Mouse (Mus musculus) forelimb bud, embryonic 11.5 days (tissue): ENCODE results near the gene Rsu1.

ENCODE experiments used
- DNase-seq: peaks from one replicate; pipeline ENCODE4 v3.0.0-alpha.2; 2012; ENCODE audit warnings: low read depth, low spot score

Rsu1 gene

DNA sequence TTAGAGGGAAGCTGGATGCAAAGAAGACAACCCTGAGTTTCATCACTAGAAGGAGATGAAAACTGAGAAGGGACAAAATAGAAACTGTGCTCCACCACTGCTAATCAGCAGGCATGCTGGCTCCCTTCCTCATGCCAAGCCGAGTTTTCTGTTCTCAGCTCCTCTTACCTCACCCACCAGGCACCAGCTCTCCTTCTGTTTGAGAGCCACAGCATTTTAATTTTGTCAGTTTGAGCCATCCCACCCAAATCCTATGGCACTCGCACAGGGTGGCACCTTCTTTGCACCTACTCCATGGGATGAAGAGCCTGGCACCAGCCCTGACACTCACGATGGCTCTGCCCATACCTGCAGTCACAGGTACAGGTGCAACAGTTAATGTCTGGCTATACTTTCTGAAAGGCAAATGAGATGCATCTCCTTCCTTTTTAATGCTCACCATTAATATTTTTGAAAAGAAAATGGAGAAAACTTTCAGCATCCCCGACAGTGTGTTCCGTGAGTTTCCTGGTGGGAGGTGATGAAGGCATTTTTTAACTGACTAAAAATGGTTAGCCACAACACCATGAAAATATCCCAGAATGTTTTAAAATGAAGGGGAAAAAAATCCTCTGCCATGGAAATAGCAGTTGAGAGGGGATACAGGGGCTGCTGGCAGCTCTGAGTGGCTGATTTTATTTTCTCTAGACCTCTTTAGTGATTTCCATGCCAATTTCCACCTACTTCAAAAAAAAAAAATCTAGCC, 210.6 kb downstream of the Rsu1 start:
- DNase-seq = no peak

GRCm38 (mm10) chr2:13048649-13049048, 222.6 kb downstream of the Rsu1 start:
- no peak for DNase-seq

GRCm38 (mm10) chr2:13044555-13044954, 226.7 kb downstream of the Rsu1 start:
- no peak for DNase-seq

DNA sequence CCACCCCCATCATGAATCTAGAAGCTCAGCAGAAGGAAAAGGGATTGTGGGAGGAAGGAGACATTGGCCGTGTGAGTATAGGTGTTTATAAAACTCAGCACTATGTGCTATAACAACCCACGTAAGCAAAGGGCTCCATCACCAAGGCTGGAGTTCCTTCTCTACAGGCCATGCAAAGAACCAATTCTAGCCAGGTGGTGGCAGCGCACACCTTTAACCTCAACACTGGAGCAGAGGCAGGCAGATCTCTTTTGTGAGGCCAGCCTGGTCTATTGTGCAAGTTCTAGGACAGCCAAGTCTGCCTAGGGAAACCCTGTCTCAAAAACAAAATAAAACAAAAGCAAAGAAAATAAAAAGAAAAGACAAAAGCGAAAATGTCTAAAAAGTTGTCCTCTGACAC, 231.4 kb downstream of the Rsu1 start:
- DNase-seq = no peak

DNA sequence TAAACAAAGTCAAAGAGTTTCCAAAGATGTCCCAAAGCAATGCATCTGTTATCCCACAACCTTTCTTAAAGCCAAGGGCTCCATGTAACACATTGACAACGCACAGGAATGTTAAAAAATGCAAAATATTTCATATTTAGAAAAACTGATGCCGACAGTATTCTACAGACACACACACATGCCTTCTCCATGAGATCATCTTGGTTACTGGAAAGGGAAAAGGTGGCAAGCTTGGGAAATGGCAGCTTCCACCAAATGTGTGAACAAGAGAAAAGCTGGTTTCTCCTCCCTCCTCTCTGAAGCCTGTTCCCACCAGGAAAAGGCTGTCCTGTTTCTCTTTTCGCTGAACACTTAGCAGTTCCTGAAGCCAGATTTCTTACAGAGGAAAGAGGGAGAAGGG, 232.4 kb downstream of the Rsu1 start:
- no peak for DNase-seq
